Comparison of ENCODE assay signal across 13 mouse cellular contexts in the genomic region with DNA sequence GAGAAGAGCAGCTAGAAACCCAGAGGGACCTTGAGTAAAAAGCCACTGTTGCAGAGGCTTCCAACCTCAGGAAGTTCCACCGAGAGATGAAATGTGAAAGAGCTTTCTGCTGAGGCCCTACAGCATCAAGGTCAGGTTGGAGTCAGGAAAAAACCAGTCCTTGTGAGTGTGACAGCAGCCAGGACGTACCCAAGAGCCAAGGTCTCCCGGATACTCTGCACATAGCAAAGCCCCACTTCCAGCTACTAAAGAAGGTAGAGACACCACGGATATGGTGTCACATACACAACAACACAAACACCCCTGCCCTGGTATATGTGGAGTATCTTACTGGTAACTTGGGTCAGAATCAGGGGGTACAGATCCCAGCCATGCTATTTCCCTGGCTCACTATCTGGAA. TPM values are rescaled to one million over a fixed set of nuclear protein-coding genes. Genes with fewer than 3 reads are reported as not detected.
"Had no signal": no experiment of that assay in that cellular context is flagged by ENCODE, and none has a peak within 500 bp of the region (broad histone marks: within the 10 kb centered on the region; RNA-seq: fewer than 3 reads in every experiment).

No protein-coding gene starts in this region.

- DNase-seq: lung, embryonic 14.5 days; lung, postnatal 4 days; midbrain, embryonic 14.5 days; retina, postnatal 1 day; right cerebral cortex, adult 18-20 months; right cerebral cortex, postnatal 25 days; right cerebral cortex, postnatal 4 days; spleen, adult 18-20 months; thymus, adult 18-20 months; thymus, postnatal 14 days; thymus, postnatal 36 days had no signal

RNA-seq across cellular contexts. Expression of gene Svs1, which starts 12.1 kb away (rescaled TPM):
- total RNA-seq: megakaryocyte, adult 5-6 weeks; megakaryocyte-erythroid progenitor cell, adult 5-6 weeks had no signal

RNA-seq across cellular contexts. Expression of gene Doxl2, which starts 24.0 kb away (rescaled TPM):
- total RNA-seq: megakaryocyte, adult 5-6 weeks; megakaryocyte-erythroid progenitor cell, adult 5-6 weeks had no signal

RNA-seq across cellular contexts. Expression of gene Gpnmb, which starts 37.5 kb away (rescaled TPM):
- total RNA-seq: megakaryocyte-erythroid progenitor cell, adult 5-6 weeks had no signal
